Mouse (Mus musculus): ENCODE results near the gene Asic3. TPM values are rescaled to one million over a fixed set of nuclear protein-coding genes. Genes with fewer than 3 reads are reported as not detected.

The Asic3 gene
- polyA plus RNA-seq, 1 experiment = 0.24 TPM

GRCm38 (mm10) chr5:24425421-24426036, 12.3 kb downstream of the Asic3 start:
- no peak for TF ChIP-seq MAX (IDR thresholded peaks at IDR 0.05; ENCODE audit: low read depth)
- TF ChIP-seq POLR2A (IDR thresholded peaks at IDR 0.05; ENCODE audit: insufficient read length, low read depth) = peak; percentile 11
- TF ChIP-seq MYOG (IDR thresholded peaks at IDR 0.05; ENCODE audit: control insufficient read depth in 1 of 3, insufficient read depth in 1 of 3, insufficient read length in 2 of 3, low read depth in 2 of 3) = no peak

DNA sequence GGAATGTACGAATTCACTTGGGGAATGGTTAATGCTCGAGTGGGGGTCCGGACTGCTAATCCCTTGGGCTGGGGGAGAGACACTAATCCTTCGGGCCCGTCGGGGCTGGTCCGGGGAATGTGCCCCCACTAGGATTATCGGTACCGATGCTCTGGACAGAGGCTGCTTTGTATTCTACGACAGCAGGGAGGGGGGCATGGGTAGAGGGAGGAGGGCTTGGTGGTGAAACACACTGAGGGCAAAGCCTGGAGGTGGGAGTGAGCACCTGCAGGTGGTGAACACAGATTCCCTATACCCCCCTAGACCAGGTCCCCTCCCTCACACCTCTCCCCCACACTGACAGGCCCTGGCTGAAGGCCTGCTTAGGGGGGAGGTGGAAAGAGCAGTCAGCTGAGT, 12.8 kb downstream of the Asic3 start:
- Histone ChIP-seq H3ac (ENCODE audit: control insufficient read depth, insufficient read length) (peak overlapping the region; percentile 55), H3K4me3 (peak overlapping the region; percentile 95), H3K27me3 (ENCODE audit: control insufficient read depth, insufficient read depth, insufficient read length) (no peaks in the 10 kb centered on the region), H3K4me2 (ENCODE audit: low read depth) (peak overlapping the region; percentile 94), H3K79me2 (ENCODE audit: control insufficient read depth, insufficient read depth) (peaks cover 27% of the 10 kb centered on the region), H3K36me3 (ENCODE audit: control insufficient read depth, insufficient read depth) (peaks cover 10% of the 10 kb centered on the region)
- TF ChIP-seq MYOG (IDR thresholded peaks at IDR 0.05; ENCODE audit: control insufficient read depth in 1 of 3, insufficient read depth in 1 of 3, insufficient read length in 2 of 3, low read depth in 2 of 3) = no peak
- no peak for TF ChIP-seq REST (IDR thresholded peaks at IDR 0.05; ENCODE audit: insufficient read depth, insufficient read length)
- TF ChIP-seq TCF12 (IDR thresholded peaks at IDR 0.05; ENCODE audit: insufficient read depth, poor library complexity, severe bottlenecking) = no peak
- no peak for TF ChIP-seq MYOD1 (IDR thresholded peaks at IDR 0.05; ENCODE audit: control insufficient read depth in 1 of 3, insufficient read length in 2 of 3, low read depth in 2 of 3)
- no peak for TF ChIP-seq USF1 (IDR thresholded peaks at IDR 0.05; ENCODE audit: low read depth)
- no peak for TF ChIP-seq MAX (IDR thresholded peaks at IDR 0.05; ENCODE audit: low read depth)
- no peak for TF ChIP-seq POLR2A (IDR thresholded peaks at IDR 0.05; ENCODE audit: insufficient read length, low read depth)
- no peak for TF ChIP-seq POLR2AphosphoS2 (IDR thresholded peaks at IDR 0.05; ENCODE audit: insufficient read length, low read depth)
- no peak for TF ChIP-seq TCF3 (IDR thresholded peaks at IDR 0.05; ENCODE audit: insufficient read length, low read depth)
- no peak for TF ChIP-seq SRF (IDR thresholded peaks at IDR 0.05; ENCODE audit: control insufficient read depth, insufficient read length, low read depth)
- TF ChIP-seq CEBPB (IDR thresholded peaks at IDR 0.05; ENCODE audit: insufficient read depth, poor library complexity, severe bottlenecking) = no peak
- TF ChIP-seq E2F4 (IDR thresholded peaks at IDR 0.05; ENCODE audit: insufficient read depth) = no peak

More at GRCm38 (mm10) chr5:24425421-24426036, 12.3 kb downstream of the Asic3 start:
- H3K36me3 ChIP-seq (ENCODE audit: control insufficient read depth, insufficient read depth) = peaks cover 7% of the 10 kb centered on the region
- H3ac ChIP-seq (ENCODE audit: control insufficient read depth, insufficient read length) = peak overlapping the region; percentile 55
- no peaks in the 10 kb centered on the region for H3K27me3 ChIP-seq (ENCODE audit: control insufficient read depth, insufficient read depth, insufficient read length)
- H3K79me2 ChIP-seq (ENCODE audit: control insufficient read depth, insufficient read depth) = peaks cover 27% of the 10 kb centered on the region
- H3K4me2 ChIP-seq (ENCODE audit: low read depth) = peak overlapping the region; percentile 94
- H3K4me3 ChIP-seq = peak overlapping the region; percentile 95

- Histone ChIP-seq H3K27me3 (ENCODE audit: control insufficient read depth, insufficient read depth, insufficient read length) (no peaks in the 10 kb centered on the region), H3K4me3 (peak overlapping the region; percentile 95), H3K4me2 (ENCODE audit: low read depth) (peak overlapping the region; percentile 94), H3ac (ENCODE audit: control insufficient read depth, insufficient read length) (peak overlapping the region; percentile 55), H3K36me3 (ENCODE audit: control insufficient read depth, insufficient read depth) (peaks cover 7% of the 10 kb centered on the region), H3K79me2 (ENCODE audit: control insufficient read depth, insufficient read depth) (peaks cover 27% of the 10 kb centered on the region)
- TF ChIP-seq MYOD1 (IDR thresholded peaks at IDR 0.05; ENCODE audit: control insufficient read depth in 1 of 3, insufficient read length in 2 of 3, low read depth in 2 of 3) (no peak), CEBPB (IDR thresholded peaks at IDR 0.05; ENCODE audit: insufficient read depth, poor library complexity, severe bottlenecking) (no peak), MAX (IDR thresholded peaks at IDR 0.05; ENCODE audit: low read depth) (no peak), TCF12 (IDR thresholded peaks at IDR 0.05; ENCODE audit: insufficient read depth, poor library complexity, severe bottlenecking) (no peak), SRF (IDR thresholded peaks at IDR 0.05; ENCODE audit: control insufficient read depth, insufficient read length, low read depth) (no peak), POLR2AphosphoS2 (IDR thresholded peaks at IDR 0.05; ENCODE audit: insufficient read length, low read depth) (no peak), E2F4 (IDR thresholded peaks at IDR 0.05; ENCODE audit: insufficient read depth) (no peak), MYOG (IDR thresholded peaks at IDR 0.05; ENCODE audit: control insufficient read depth in 1 of 3, insufficient read depth in 1 of 3, insufficient read length in 2 of 3, low read depth in 2 of 3) (no peak)
These were observed 13.5 kb downstream of the Asic3 start for GRCm38 (mm10) chr5:24426556-24427284.

GRCm38 (mm10) chr5:24427285-24427633, 14.1 kb downstream of the Asic3 start:
- Histone ChIP-seq H3K27me3 (ENCODE audit: control insufficient read depth, insufficient read depth, insufficient read length) (no peaks in the 10 kb centered on the region), H3K79me2 (ENCODE audit: control insufficient read depth, insufficient read depth) (peaks cover 27% of the 10 kb centered on the region)

More at GRCm38 (mm10) chr5:24427285-24427633, 14.1 kb downstream of the Asic3 start:
- peak overlapping the region; percentile 95 for H3K4me3 ChIP-seq
- H3K36me3 ChIP-seq (ENCODE audit: control insufficient read depth, insufficient read depth) = peaks cover 11% of the 10 kb centered on the region
- peak overlapping the region; percentile 94 for H3K4me2 ChIP-seq (ENCODE audit: low read depth)
- H3ac ChIP-seq (ENCODE audit: control insufficient read depth, insufficient read length) = no peak overlapping the region
- no peak for TF ChIP-seq MYOD1 (IDR thresholded peaks at IDR 0.05; ENCODE audit: control insufficient read depth in 1 of 3, insufficient read length in 2 of 3, low read depth in 2 of 3)
- TF ChIP-seq SRF (IDR thresholded peaks at IDR 0.05; ENCODE audit: control insufficient read depth, insufficient read length, low read depth) = no peak
- no peak for TF ChIP-seq REST (IDR thresholded peaks at IDR 0.05; ENCODE audit: insufficient read depth, insufficient read length)
- no peak for TF ChIP-seq POLR2A (IDR thresholded peaks at IDR 0.05; ENCODE audit: insufficient read length, low read depth)
- no peak for TF ChIP-seq TCF3 (IDR thresholded peaks at IDR 0.05; ENCODE audit: insufficient read length, low read depth)
- TF ChIP-seq MAX (IDR thresholded peaks at IDR 0.05; ENCODE audit: low read depth) = no peak
- no peak for TF ChIP-seq POLR2AphosphoS2 (IDR thresholded peaks at IDR 0.05; ENCODE audit: insufficient read length, low read depth)
- TF ChIP-seq USF1 (IDR thresholded peaks at IDR 0.05; ENCODE audit: low read depth) = no peak
- TF ChIP-seq MYOG (IDR thresholded peaks at IDR 0.05; ENCODE audit: control insufficient read depth in 1 of 3, insufficient read depth in 1 of 3, insufficient read length in 2 of 3, low read depth in 2 of 3) = no peak
- no peak for TF ChIP-seq CEBPB (IDR thresholded peaks at IDR 0.05; ENCODE audit: insufficient read depth, poor library complexity, severe bottlenecking)
- no peak for TF ChIP-seq E2F4 (IDR thresholded peaks at IDR 0.05; ENCODE audit: insufficient read depth)

Measured in myocyte (in vitro differentiated cells).